9 mouse cellular contexts compared by ENCODE assay signal in the genomic region with DNA sequence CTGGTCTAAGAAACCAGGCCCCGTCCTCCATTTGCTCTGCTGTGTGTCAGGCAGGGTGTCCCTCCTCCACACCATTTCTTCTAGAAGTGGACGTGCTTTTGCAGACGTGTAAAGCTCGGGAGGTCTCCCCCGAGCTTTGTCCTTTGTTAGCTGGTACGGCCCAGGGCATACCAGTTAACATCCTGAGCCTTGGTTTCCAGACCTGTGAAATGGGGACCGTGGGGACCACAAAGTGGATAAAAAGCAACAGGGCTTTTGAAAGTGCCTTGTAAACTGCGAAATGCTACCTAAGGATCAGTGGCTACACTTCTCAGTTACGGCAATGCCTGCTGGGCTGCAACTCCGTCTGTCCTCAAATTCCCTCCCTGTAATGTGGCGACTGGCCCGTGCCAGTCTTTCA. TPM values are rescaled to one million over a fixed set of nuclear protein-coding genes. Genes with fewer than 3 reads are reported as not detected.
DNase-seq lines count a peak whose midpoint lies in the region; ATAC-seq lines count a peak whose summit lies in the region.
"Had no signal": no experiment of that assay in that cellular context is flagged by ENCODE, and none has a peak within 500 bp of the region (broad histone marks: within the 10 kb centered on the region; RNA-seq: fewer than 3 reads in every experiment).

No protein-coding gene starts in this region.

- no peaks in the 10 kb centered on the region for H3K4me1 ChIP-seq in brown adipose tissue, adult 24 weeks (ENCODE audit: control insufficient read depth, insufficient read depth, insufficient read length, low read length)
- peaks cover 16% of the 10 kb centered on the region for H3K4me1 ChIP-seq in hindbrain, embryonic 10.5 days (replicated peaks)
- peaks cover 6% of the 10 kb centered on the region; the same call in 1 of the 2 replicates for H3K4me1 ChIP-seq in midbrain, embryonic 11.5 days (ENCODE audit: control insufficient read depth, insufficient read depth, low read length)

- DNase-seq in gastrocnemius, postnatal 25 days: peak; percentile 18
- no peak for DNase-seq in gastrocnemius, adult 18-20 months (ENCODE audit: low spot score)
- DNase-seq in hindbrain, embryonic 10.5 days (ENCODE audit: low spot score): peak; percentile 52
- peak; percentile 95 for DNase-seq in midbrain, embryonic 11.5 days (ENCODE audit: low spot score, missing footprints)
- no peak for DNase-seq in natural killer cell, adult 2 months (ENCODE audit: low spot score in 2 of 2)
- DNase-seq in right cerebral cortex, postnatal 25 days: no peak
- no peak for DNase-seq in layer of hippocampus, adult 9-11 months
- DNase-seq: cerebellum, adult 8-10 months had no signal

- H3K9ac ChIP-seq in midbrain, embryonic 11.5 days (ENCODE audit: low read length): peak overlapping the region; percentile 90

- H3K36me3 ChIP-seq in hindbrain, embryonic 10.5 days: peaks cover 23% of the 10 kb centered on the region
- no peaks in the 10 kb centered on the region for H3K36me3 ChIP-seq in midbrain, embryonic 11.5 days (ENCODE audit: control insufficient read depth, insufficient read depth, low read length)

- peak overlapping the region; percentile 58 for H3K4me2 ChIP-seq in midbrain, embryonic 11.5 days

- peak; percentile 13; the same call in 1 of the 2 replicates for ATAC-seq in midbrain, embryonic 11.5 days (ENCODE audit: low FRiP score)

- 6% methylated on average over 12 of the region's 12 CpGs for WGBS in hindbrain, embryonic 10.5 days
- WGBS in midbrain, embryonic 11.5 days: 6% methylated on average over 12 of the region's 12 CpGs

- H3K27me3 ChIP-seq in hindbrain, embryonic 10.5 days (ENCODE audit: insufficient read depth, poor library complexity, severe bottlenecking): peaks cover 100% of the 10 kb centered on the region
- peaks cover 89% of the 10 kb centered on the region for H3K27me3 ChIP-seq in midbrain, embryonic 11.5 days (ENCODE audit: control insufficient read depth, insufficient read depth, low read length)

- no peaks in the 10 kb centered on the region for H3K9me3 ChIP-seq in hindbrain, embryonic 10.5 days
- no peaks in the 10 kb centered on the region for H3K9me3 ChIP-seq in midbrain, embryonic 11.5 days (ENCODE audit: control insufficient read depth, low read length)

- peak overlapping the region; percentile 15; the same call in 1 of the 2 replicates for H3K4me3 ChIP-seq in brown adipose tissue, adult 24 weeks (ENCODE audit: insufficient read depth, low read depth, low read length)
- H3K4me3 ChIP-seq in hindbrain, embryonic 10.5 days: peak overlapping the region; percentile 72
- peak overlapping the region; percentile 71 for H3K4me3 ChIP-seq in midbrain, embryonic 11.5 days (ENCODE audit: low read depth, low read length)

- no peak overlapping the region for H3K27ac ChIP-seq in brown adipose tissue, adult 24 weeks (replicated peaks; ENCODE audit: low read depth, low read length)
- H3K27ac ChIP-seq in hindbrain, embryonic 10.5 days: peak overlapping the region; percentile 97
- H3K27ac ChIP-seq in midbrain, embryonic 11.5 days (ENCODE audit: low read depth, low read length): no peak overlapping the region

RNA-seq across cellular contexts. Expression of gene Grb10, which starts 3.2 kb away (rescaled TPM):
- total RNA-seq in gastrocnemius, postnatal 25 days (2021): 10 to 100 TPM; 68.6 to 78.9 TPM
- total RNA-seq in gastrocnemius, adult 18-20 months (2021): 10 to 100 TPM; 26.6 to 36.9 TPM
- 6.2 and 6.4 TPM in 2 replicates for polyA plus RNA-seq in brown adipose tissue, adult 24 weeks (2012; ENCODE audit: insufficient read depth, insufficient read length, missing spikeins)
- 410 and 548 TPM in 2 replicates for polyA plus RNA-seq in hindbrain, embryonic 10.5 days (2016; fragmentation: Nextera tagmentation; extraction: Ambion mirVana)
- 133 and 144 TPM in 2 replicates for polyA plus RNA-seq in midbrain, embryonic 11.5 days (2014; fragmentation: Nextera tagmentation; extraction: Ambion mirVana)

Comparison
In these comparisons a context has a peak if more than half of its experiments do, and no peak if none do; other contexts are left out.
1. DNase-seq: peak in gastrocnemius, postnatal 25 days (single experiment), hindbrain, embryonic 10.5 days (single experiment) and midbrain, embryonic 11.5 days (single experiment); none in gastrocnemius, adult 18-20 months (single experiment), natural killer cell, adult 2 months (0 of 2), right cerebral cortex, postnatal 25 days (single experiment) and layer of hippocampus, adult 9-11 months (single experiment).
2. H3K4me3 ChIP-seq: peak in every context shown above with its lines; median percentile 72 in hindbrain, embryonic 10.5 days; 71 in midbrain, embryonic 11.5 days; 15 in brown adipose tissue, adult 24 weeks.
3. RNA of gene Grb10, which starts 3.2 kb away (polyA plus RNA-seq): 410 to 548 TPM in hindbrain, embryonic 10.5 days and 133 to 144 TPM in midbrain, embryonic 11.5 days; 6.2 to 6.4 TPM in brown adipose tissue, adult 24 weeks; every median in the first group is over 10 times any median in the second.